Mouse (Mus musculus) brain, embryonic 14.5 days (tissue): ENCODE results near the gene I830077J02Rik.

Experiments
- CTCF ChIP-seq: fragments of 200-500 bp; IDR thresholded peaks from 2 replicates; pipeline ENCODE4 v1.5.1; 2012; ENCODE audit warnings: inconsistent platforms, mild to moderate bottlenecking, moderate library complexity, borderline replicate concordance; ENCODE audit not compliant: insufficient read depth, insufficient read length; ENCODE audit errors: extremely low read depth
- POLR2A ChIP-seq: fragments of 200-500 bp; IDR thresholded peaks from 2 replicates; pipeline ENCODE4 v1.6.1; 2012; ENCODE audit warnings: mild to moderate bottlenecking, inconsistent platforms, borderline replicate concordance; ENCODE audit not compliant: poor library complexity, insufficient read depth, insufficient read length, severe bottlenecking; ENCODE audit errors: extremely low read depth

DNA sequence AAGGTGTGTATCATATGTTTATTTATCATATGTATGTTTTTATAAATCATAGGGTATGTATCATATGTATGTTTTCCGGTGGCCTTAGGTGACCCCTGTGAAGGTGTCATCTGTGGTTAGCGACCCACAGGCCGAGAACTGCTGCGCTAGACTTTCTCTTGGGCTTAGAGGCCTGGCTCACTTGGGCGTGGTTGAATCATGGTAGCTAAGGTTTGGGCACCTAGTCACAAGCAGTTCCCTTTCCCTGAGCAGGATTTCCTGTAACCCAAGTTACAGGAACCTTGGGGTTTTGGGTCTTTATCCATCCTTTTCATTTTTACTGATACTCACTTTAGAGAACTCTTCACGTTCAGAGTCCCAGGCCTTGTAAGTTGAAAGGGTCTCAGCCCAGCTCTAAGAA lies 32.2 kb downstream of the I830077J02Rik start:
- TF ChIP-seq CTCF: no peak
- TF ChIP-seq POLR2A: no peak
